Mouse (Mus musculus): ENCODE data around the gene Cpne2. TPM values are rescaled to one million over a fixed set of nuclear protein-coding genes. Genes with fewer than 3 reads are reported as not detected.

Cpne2 gene
- total RNA-seq (2014; rRNA removed) (5.2 and 8.5 TPM in 2 replicates), polyA plus RNA-seq (2012; rRNA removed) (9.8 and 20.8 TPM in 2 replicates)

GRCm38 (mm10) chr8:94532873-94533671 is at the start of gene Cpne2:
Gene Cpne2, plus strand, starts transcription at chr8:94532990.
- WGBS, result under 1% methylated on average over 73 of the region's 81 CpGs
- peak; percentile 79 for DNase-seq (ENCODE audit: extremely low read depth, low read depth, low spot score)
- H3K4me3 ChIP-seq (ENCODE audit: insufficient read depth, low read depth, low read length), result peak within 1 kb of the TSS; percentile 85
- peak within 1 kb of the TSS; percentile 23; the same call in 1 of the 2 replicates for H3K27ac ChIP-seq (replicated peaks; ENCODE audit: insufficient read depth, low read depth, low read length)
- H3K79me2 ChIP-seq (ENCODE audit: control insufficient read depth, insufficient read depth, low read length), result peaks cover 5% of the 10 kb centered on the region; the same call in 1 of the 2 replicates
- H3K4me1 ChIP-seq (ENCODE audit: control insufficient read depth, insufficient read depth, low read length), result peaks cover 21% of the 10 kb centered on the region
- no peaks in the 10 kb centered on the region for H3K36me3 ChIP-seq (ENCODE audit: control insufficient read depth, insufficient read depth, low read length)
- peak within 1 kb of the TSS; percentile 93 for H3K9ac ChIP-seq (ENCODE audit: low read depth, low read length)
- H3K27me3 ChIP-seq (ENCODE audit: control insufficient read depth, insufficient read depth, low read length), result no peaks in the 10 kb centered on the region
- 0 out of 2 replicates have a peak, but pooled peaks have one; percentile 12 for TF ChIP-seq POLR2A (IDR thresholded peaks at IDR 0.05; ENCODE audit: extremely low read depth, insufficient read depth, low read length)
- TF ChIP-seq CTCF (IDR thresholded peaks at IDR 0.05; ENCODE audit: low read depth, low read length), result no peak

GRCm38 (mm10) chr8:94485288-94485687 is 47.5 kb upstream of the Cpne2 start:
- TF ChIP-seq POLR2A (IDR thresholded peaks at IDR 0.05; ENCODE audit: extremely low read depth, insufficient read depth, low read length), result no peak
- peak overlapping the region; percentile 32; the same call in 1 of the 2 replicates for H3K9ac ChIP-seq (ENCODE audit: low read depth, low read length)
- no peaks in the 10 kb centered on the region for H3K79me2 ChIP-seq (ENCODE audit: control insufficient read depth, insufficient read depth, low read length)
- H3K4me3 ChIP-seq (ENCODE audit: insufficient read depth, low read depth, low read length), result no peak overlapping the region
- peak; percentile 61 for DNase-seq (ENCODE audit: extremely low read depth, low read depth, low spot score)
- WGBS, result 4% methylated on average over 3 of the region's 3 CpGs
- no peak overlapping the region for H3K27ac ChIP-seq (replicated peaks; ENCODE audit: insufficient read depth, low read depth, low read length)
- H3K27me3 ChIP-seq (ENCODE audit: control insufficient read depth, insufficient read depth, low read length), result no peaks in the 10 kb centered on the region
- H3K36me3 ChIP-seq (ENCODE audit: control insufficient read depth, insufficient read depth, low read length), result no peaks in the 10 kb centered on the region; the same call in 1 of the 2 replicates
- no peaks in the 10 kb centered on the region for H3K4me1 ChIP-seq (ENCODE audit: control insufficient read depth, insufficient read depth, low read length)

GRCm38 (mm10) chr8:94485882-94486281 is 46.9 kb upstream of the Cpne2 start:
- no peak overlapping the region; the same call in 1 of the 2 replicates for H3K4me3 ChIP-seq (ENCODE audit: insufficient read depth, low read depth, low read length)
- H3K27ac ChIP-seq (replicated peaks; ENCODE audit: insufficient read depth, low read depth, low read length), result no peak overlapping the region
- no peak for TF ChIP-seq POLR2A (IDR thresholded peaks at IDR 0.05; ENCODE audit: extremely low read depth, insufficient read depth, low read length)
- peak; percentile 62 for TF ChIP-seq CTCF (IDR thresholded peaks at IDR 0.05; ENCODE audit: low read depth, low read length)
- H3K36me3 ChIP-seq (ENCODE audit: control insufficient read depth, insufficient read depth, low read length), result no peaks in the 10 kb centered on the region; the same call in 1 of the 2 replicates
- peak; percentile 44 for DNase-seq (ENCODE audit: extremely low read depth, low read depth, low spot score)
- H3K4me1 ChIP-seq (ENCODE audit: control insufficient read depth, insufficient read depth, low read length), result no peaks in the 10 kb centered on the region
- peak overlapping the region; percentile 32; the same call in 1 of the 2 replicates for H3K9ac ChIP-seq (ENCODE audit: low read depth, low read length)
- 27% methylated on average over 2 of the region's 2 CpGs for WGBS
- no peaks in the 10 kb centered on the region for H3K27me3 ChIP-seq (ENCODE audit: control insufficient read depth, insufficient read depth, low read length)
- no peaks in the 10 kb centered on the region for H3K79me2 ChIP-seq (ENCODE audit: control insufficient read depth, insufficient read depth, low read length)

GRCm38 (mm10) chr8:94488016-94488415 is 44.8 kb upstream of the Cpne2 start:
- no peaks in the 10 kb centered on the region for H3K79me2 ChIP-seq (ENCODE audit: control insufficient read depth, insufficient read depth, low read length)
- H3K4me1 ChIP-seq (ENCODE audit: control insufficient read depth, insufficient read depth, low read length), result no peaks in the 10 kb centered on the region
- 87% methylated on average over 2 of the region's 2 CpGs for WGBS
- no peak overlapping the region for H3K27ac ChIP-seq (replicated peaks; ENCODE audit: insufficient read depth, low read depth, low read length)
- no peaks in the 10 kb centered on the region; the same call in 1 of the 2 replicates for H3K36me3 ChIP-seq (ENCODE audit: control insufficient read depth, insufficient read depth, low read length)
- no peak overlapping the region for H3K4me3 ChIP-seq (ENCODE audit: insufficient read depth, low read depth, low read length)
- TF ChIP-seq CTCF (IDR thresholded peaks at IDR 0.05; ENCODE audit: low read depth, low read length) (no peak), POLR2A (IDR thresholded peaks at IDR 0.05; ENCODE audit: extremely low read depth, insufficient read depth, low read length) (no peak)
- no peaks in the 10 kb centered on the region for H3K27me3 ChIP-seq (ENCODE audit: control insufficient read depth, insufficient read depth, low read length)
- H3K9ac ChIP-seq (ENCODE audit: low read depth, low read length), result no peak overlapping the region
- no peak for DNase-seq (ENCODE audit: extremely low read depth, low read depth, low spot score)

- Histone ChIP-seq H3K36me3 (ENCODE audit: control insufficient read depth, insufficient read depth, low read length) (peaks cover 1% of the 10 kb centered on the region; the same call in 1 of the 2 replicates), H3K27me3 (ENCODE audit: control insufficient read depth, insufficient read depth, low read length) (no peaks in the 10 kb centered on the region), H3K79me2 (ENCODE audit: control insufficient read depth, insufficient read depth, low read length) (no peaks in the 10 kb centered on the region), H3K4me3 (ENCODE audit: insufficient read depth, low read depth, low read length) (no peak overlapping the region), H3K9ac (ENCODE audit: low read depth, low read length) (no peak overlapping the region), H3K4me1 (ENCODE audit: control insufficient read depth, insufficient read depth, low read length) (no peaks in the 10 kb centered on the region), H3K27ac (replicated peaks; ENCODE audit: insufficient read depth, low read depth, low read length) (no peak overlapping the region)
- TF ChIP-seq CTCF (IDR thresholded peaks at IDR 0.05; ENCODE audit: low read depth, low read length) (no peak), POLR2A (IDR thresholded peaks at IDR 0.05; ENCODE audit: extremely low read depth, insufficient read depth, low read length) (no peak)
- WGBS, result 79% methylated on average over 4 of the region's 4 CpGs
- no peak for DNase-seq (ENCODE audit: extremely low read depth, low read depth, low spot score)
Measured at GRCm38 (mm10) chr8:94489809-94490483, 42.8 kb upstream of the Cpne2 start.
